Comparison of ENCODE assay signal across 30 mouse cellular contexts in genomic region chr3:96782236-96782635, GRCm38 (mm10). TPM values are rescaled to one million over a fixed set of nuclear protein-coding genes. Genes with fewer than 3 reads are reported as not detected.
DNase-seq lines count a peak whose midpoint lies in the region; ATAC-seq and TF ChIP-seq lines count a peak whose summit lies in the region.
"Had no signal": no experiment of that assay in that cellular context is flagged by ENCODE, and none has a peak within 500 bp of the region (broad histone marks: within the 10 kb centered on the region; RNA-seq: fewer than 3 reads in every experiment).

No protein-coding gene starts in this region.

- no peak overlapping the region for H3K4me2 ChIP-seq in hindbrain, embryonic 16.5 days (ENCODE audit: low read length)
- no peak overlapping the region for H3K4me2 ChIP-seq in midbrain, postnatal 0 days (ENCODE audit: low read depth, low read length, poor library complexity, severe bottlenecking)
- H3K4me2 ChIP-seq: embryonic facial prominence, embryonic 13.5 days; forebrain, embryonic 12.5 days; forebrain, embryonic 15.5 days; heart, embryonic 12.5 days; heart, embryonic 15.5 days; hindbrain, embryonic 13.5 days had no signal

- H3K9ac ChIP-seq in hindbrain, embryonic 16.5 days (ENCODE audit: low read depth, low read length) = no peak overlapping the region
- no peak overlapping the region for H3K9ac ChIP-seq in midbrain, postnatal 0 days (replicated peaks; ENCODE audit: low read length, poor library complexity, severe bottlenecking)
- H3K9ac ChIP-seq: embryonic facial prominence, embryonic 13.5 days; forebrain, embryonic 12.5 days; forebrain, embryonic 15.5 days; heart, embryonic 12.5 days; heart, embryonic 15.5 days; hindbrain, embryonic 13.5 days had no signal

- H3K9me3 ChIP-seq in hindbrain, embryonic 16.5 days (ENCODE audit: control insufficient read depth, low read length) = no peaks in the 10 kb centered on the region
- no peaks in the 10 kb centered on the region for H3K9me3 ChIP-seq in hindbrain, embryonic 10.5 days
- no peaks in the 10 kb centered on the region for H3K9me3 ChIP-seq in midbrain, postnatal 0 days (ENCODE audit: low read length)
- H3K9me3 ChIP-seq in midbrain, embryonic 10.5 days (replicated peaks) = no peaks in the 10 kb centered on the region
- H3K9me3 ChIP-seq: embryonic facial prominence, embryonic 10.5 days; embryonic facial prominence, embryonic 13.5 days; forebrain, embryonic 12.5 days; forebrain, embryonic 15.5 days; heart, embryonic 12.5 days; heart, embryonic 15.5 days; hindbrain, embryonic 13.5 days had no signal

- intact Hi-C loops in gastrocnemius, adult 2 months (cut with DNase I) = no loop called here

- H3K4me1 ChIP-seq in hindbrain, embryonic 16.5 days (ENCODE audit: control insufficient read depth, insufficient read depth, low read depth, low read length) = no peaks in the 10 kb centered on the region; the same call in 1 of the 2 replicates
- H3K4me1 ChIP-seq in hindbrain, embryonic 10.5 days (replicated peaks) = no peaks in the 10 kb centered on the region
- H3K4me1 ChIP-seq in midbrain, postnatal 0 days (ENCODE audit: insufficient read depth, low read length) = no peaks in the 10 kb centered on the region
- no peaks in the 10 kb centered on the region for H3K4me1 ChIP-seq in midbrain, embryonic 10.5 days
- H3K4me1 ChIP-seq: embryonic facial prominence, embryonic 10.5 days; embryonic facial prominence, embryonic 13.5 days; forebrain, embryonic 12.5 days; forebrain, embryonic 15.5 days; heart, embryonic 12.5 days; heart, embryonic 15.5 days; hindbrain, embryonic 13.5 days had no signal

- no peaks in the 10 kb centered on the region for H3K27me3 ChIP-seq in hindbrain, embryonic 16.5 days (replicated peaks; ENCODE audit: control insufficient read depth, insufficient read depth, low read length)
- no peaks in the 10 kb centered on the region for H3K27me3 ChIP-seq in hindbrain, embryonic 10.5 days (ENCODE audit: insufficient read depth, poor library complexity, severe bottlenecking)
- no peaks in the 10 kb centered on the region for H3K27me3 ChIP-seq in midbrain, postnatal 0 days (ENCODE audit: insufficient read depth, low read length)
- H3K27me3 ChIP-seq in midbrain, embryonic 10.5 days (ENCODE audit: low read depth, poor library complexity, severe bottlenecking) = no peaks in the 10 kb centered on the region
- H3K27me3 ChIP-seq: embryonic facial prominence, embryonic 13.5 days; forebrain, embryonic 12.5 days; forebrain, embryonic 15.5 days; heart, embryonic 12.5 days; heart, embryonic 15.5 days; hindbrain, embryonic 13.5 days; Patski had no signal

- H3K4me3 ChIP-seq in gastrocnemius, adult 2 months = no peak overlapping the region
- H3K4me3 ChIP-seq in hindbrain, embryonic 16.5 days (ENCODE audit: low read length) = no peak overlapping the region
- H3K4me3 ChIP-seq in hindbrain, embryonic 10.5 days = no peak overlapping the region
- no peak overlapping the region for H3K4me3 ChIP-seq in midbrain, postnatal 0 days (ENCODE audit: low read depth, low read length)
- no peak overlapping the region for H3K4me3 ChIP-seq in midbrain, embryonic 10.5 days
- H3K4me3 ChIP-seq: embryonic facial prominence, embryonic 10.5 days; embryonic facial prominence, embryonic 13.5 days; erythroblast, embryonic 14.5 days; forebrain, embryonic 12.5 days; forebrain, embryonic 15.5 days; heart, embryonic 12.5 days; heart, embryonic 15.5 days; hindbrain, embryonic 13.5 days had no signal

- peak overlapping the region; percentile 13; the same call in 1 of the 2 replicates for H3K27ac ChIP-seq in gastrocnemius, adult 2 months
- H3K27ac ChIP-seq in hindbrain, embryonic 16.5 days (ENCODE audit: low read depth, low read length) = 0 out of 2 replicates have a peak overlapping the region, but pooled peaks have one; percentile 12
- H3K27ac ChIP-seq in hindbrain, embryonic 10.5 days = no peak overlapping the region
- H3K27ac ChIP-seq in midbrain, postnatal 0 days (ENCODE audit: low read depth, low read length) = no peak overlapping the region
- H3K27ac ChIP-seq in midbrain, embryonic 10.5 days (replicated peaks) = no peak overlapping the region
- H3K27ac ChIP-seq: embryonic facial prominence, embryonic 10.5 days; embryonic facial prominence, embryonic 13.5 days; forebrain, embryonic 12.5 days; forebrain, embryonic 15.5 days; heart, embryonic 15.5 days; hindbrain, embryonic 13.5 days had no signal

- TF ChIP-seq CTCF in gastrocnemius, adult 2 months (IDR thresholded peaks at IDR 0.05) = no peak
- TF ChIP-seq CTCF in midbrain, postnatal 0 days (IDR thresholded peaks at IDR 0.05) = no peak

- DNase-seq in gastrocnemius, adult 2 months = no peak
- DNase-seq in gastrocnemius, adult 8-10 months (ENCODE audit: low spot score in 2 of 2) = no peak
- no peak for DNase-seq in hindbrain, embryonic 10.5 days (ENCODE audit: low spot score)
- peak; percentile 51 for DNase-seq in midbrain, postnatal 0 days (ENCODE audit: low spot score)
- no peak for DNase-seq in midbrain, embryonic 10.5 days (ENCODE audit: low spot score)
- DNase-seq in right cerebral cortex, postnatal 4 days = no peak
- DNase-seq: adrenal gland, postnatal 10 days; adrenal gland, postnatal 36 days; cerebellum, adult 11 months; cerebellum, adult 9-11 months; cerebellum, postnatal 25 days; gastrocnemius, postnatal 14 days; heart, adult 18-20 months; heart, postnatal 10 days; heart, postnatal 4 days had no signal

- H3K36me3 ChIP-seq in hindbrain, embryonic 16.5 days (ENCODE audit: control insufficient read depth, insufficient read depth, low read length) = peaks cover 4% of the 10 kb centered on the region; the same call in 1 of the 2 replicates
- peaks cover 44% of the 10 kb centered on the region for H3K36me3 ChIP-seq in hindbrain, embryonic 10.5 days
- H3K36me3 ChIP-seq in midbrain, postnatal 0 days (ENCODE audit: insufficient read depth, low read length) = peaks cover 11% of the 10 kb centered on the region; the same call in 1 of the 2 replicates
- peaks cover 33% of the 10 kb centered on the region for H3K36me3 ChIP-seq in midbrain, embryonic 10.5 days

- 69% methylated on average over 8 of the region's 8 CpGs for WGBS in hindbrain, embryonic 16.5 days
- 80% methylated on average over 8 of the region's 8 CpGs for WGBS in hindbrain, embryonic 10.5 days
- WGBS in midbrain, postnatal 0 days = 60% methylated on average over 8 of the region's 8 CpGs
- 84% methylated on average over 8 of the region's 8 CpGs for WGBS in midbrain, embryonic 10.5 days

- peak; percentile 40; the same call in 1 of the 2 replicates for ATAC-seq in hindbrain, embryonic 16.5 days
- no peak for ATAC-seq in midbrain, postnatal 0 days (ENCODE audit: low FRiP score)
- ATAC-seq: forebrain, embryonic 15.5 days; inflammation-experienced regulatory T-cells, adult 6 months; intestine, embryonic 16.5 days; Patski had no signal

RNA-seq across cellular contexts. Expression of gene Pdzk1, which starts 46.8 kb away (rescaled TPM):
- not detected for total RNA-seq in gastrocnemius, adult 2 months (2021)
- total RNA-seq in gastrocnemius, adult 8-10 months (2022) = not detected
- 0.15 and 0.32 TPM in 2 replicates for polyA plus RNA-seq in hindbrain, embryonic 16.5 days (2015; fragmentation: Nextera tagmentation; extraction: Ambion mirVana)
- 0.25 and 0.29 TPM in 2 replicates for polyA plus RNA-seq in hindbrain, embryonic 10.5 days (2016; fragmentation: Nextera tagmentation; extraction: Ambion mirVana)
- total RNA-seq in midbrain, postnatal 0 days (2014; rRNA removed) = 0.27 TPM in 1 of 2 replicates, not detected in the other
- polyA plus RNA-seq in midbrain, postnatal 0 days (2015; fragmentation: Nextera tagmentation; extraction: Ambion mirVana) = 0.14 TPM in 1 of 2 replicates, not detected in the other
- polyA plus RNA-seq in midbrain, embryonic 10.5 days (2016; fragmentation: Nextera tagmentation; extraction: Ambion mirVana) = 0.57 and 1.0 TPM in 2 replicates
- total RNA-seq: adrenal gland, postnatal 36 days; gastrocnemius, postnatal 14 days; heart, adult 18-20 months had no signal
- polyA plus RNA-seq: embryonic facial prominence, embryonic 13.5 days; erythroblast, embryonic 14.5 days; forebrain, embryonic 12.5 days; heart, embryonic 15.5 days; hindbrain, embryonic 13.5 days had no signal

RNA-seq across cellular contexts. Expression of gene Cd160, which starts 46.9 kb away (rescaled TPM):
- total RNA-seq in gastrocnemius, adult 2 months (2021) = not detected
- not detected for total RNA-seq in gastrocnemius, adult 8-10 months (2022)
- 0.16 and 0.21 TPM in 2 replicates for polyA plus RNA-seq in hindbrain, embryonic 16.5 days (2015; fragmentation: Nextera tagmentation; extraction: Ambion mirVana)
- 0.06 and 0.14 TPM in 2 replicates for polyA plus RNA-seq in hindbrain, embryonic 10.5 days (2016; fragmentation: Nextera tagmentation; extraction: Ambion mirVana)
- not detected in 2 replicates for total RNA-seq in midbrain, postnatal 0 days (2014; rRNA removed)
- polyA plus RNA-seq in midbrain, postnatal 0 days (2015; fragmentation: Nextera tagmentation; extraction: Ambion mirVana) = 0.06 and 0.21 TPM in 2 replicates
- polyA plus RNA-seq in midbrain, embryonic 10.5 days (2016; fragmentation: Nextera tagmentation; extraction: Ambion mirVana) = 0.10 and 0.22 TPM in 2 replicates
- total RNA-seq: common myeloid progenitor, adult 5-6 weeks; gastrocnemius, postnatal 14 days; gastrocnemius, postnatal 4 days; heart, adult 18-20 months; heart, postnatal 10 days; heart, postnatal 4 days had no signal
- polyA plus RNA-seq: cerebellum, adult 2 months; erythroblast, embryonic 14.5 days; heart, embryonic 12.5 days had no signal

RNA-seq across cellular contexts. Expression of gene Rnf115, which starts 54.8 kb away (rescaled TPM):
- total RNA-seq in gastrocnemius, adult 2 months (2021) = 10 to 100 TPM; 60.7 to 69.3 TPM
- total RNA-seq in gastrocnemius, adult 8-10 months (2022) = 10 to 100 TPM; 58.9 to 79.6 (median 70.5) TPM
- 72.2 and 82.0 TPM in 2 replicates for polyA plus RNA-seq in hindbrain, embryonic 16.5 days (2015; fragmentation: Nextera tagmentation; extraction: Ambion mirVana)
- 63.8 and 64.2 TPM in 2 replicates for polyA plus RNA-seq in hindbrain, embryonic 10.5 days (2016; fragmentation: Nextera tagmentation; extraction: Ambion mirVana)
- 59.6 and 63.4 TPM in 2 replicates for total RNA-seq in midbrain, postnatal 0 days (2014; rRNA removed)
- 71.8 and 76.5 TPM in 2 replicates for polyA plus RNA-seq in midbrain, postnatal 0 days (2015; fragmentation: Nextera tagmentation; extraction: Ambion mirVana)
- 73.0 and 73.5 TPM in 2 replicates for polyA plus RNA-seq in midbrain, embryonic 10.5 days (2016; fragmentation: Nextera tagmentation; extraction: Ambion mirVana)

RNA-seq across cellular contexts. Expression of gene Polr3c, which starts 54.8 kb away (rescaled TPM):
- 10 to 100 TPM; 23.2 to 24.3 TPM for total RNA-seq in gastrocnemius, adult 2 months (2021)
- 10 to 100 TPM; 24.4 to 27.5 (median 26.3) TPM for total RNA-seq in gastrocnemius, adult 8-10 months (2022)
- polyA plus RNA-seq in hindbrain, embryonic 16.5 days (2015; fragmentation: Nextera tagmentation; extraction: Ambion mirVana) = 31.4 and 33.7 TPM in 2 replicates
- polyA plus RNA-seq in hindbrain, embryonic 10.5 days (2016; fragmentation: Nextera tagmentation; extraction: Ambion mirVana) = 44.4 and 45.3 TPM in 2 replicates
- 12.6 and 14.7 TPM in 2 replicates for total RNA-seq in midbrain, postnatal 0 days (2014; rRNA removed)
- polyA plus RNA-seq in midbrain, postnatal 0 days (2015; fragmentation: Nextera tagmentation; extraction: Ambion mirVana) = 26.4 and 30.7 TPM in 2 replicates
- polyA plus RNA-seq in midbrain, embryonic 10.5 days (2016; fragmentation: Nextera tagmentation; extraction: Ambion mirVana) = 44.3 and 47.0 TPM in 2 replicates

Comparison
In these comparisons a context has a peak if more than half of its experiments do, and no peak if none do; other contexts are left out.
1. H3K27ac ChIP-seq: peak in gastrocnemius, adult 2 months (single experiment) and hindbrain, embryonic 16.5 days (single experiment); none in hindbrain, embryonic 10.5 days (single experiment), midbrain, postnatal 0 days (single experiment) and midbrain, embryonic 10.5 days (single experiment).